Mouse (Mus musculus): ENCODE data around the gene Prkn.

DNA sequence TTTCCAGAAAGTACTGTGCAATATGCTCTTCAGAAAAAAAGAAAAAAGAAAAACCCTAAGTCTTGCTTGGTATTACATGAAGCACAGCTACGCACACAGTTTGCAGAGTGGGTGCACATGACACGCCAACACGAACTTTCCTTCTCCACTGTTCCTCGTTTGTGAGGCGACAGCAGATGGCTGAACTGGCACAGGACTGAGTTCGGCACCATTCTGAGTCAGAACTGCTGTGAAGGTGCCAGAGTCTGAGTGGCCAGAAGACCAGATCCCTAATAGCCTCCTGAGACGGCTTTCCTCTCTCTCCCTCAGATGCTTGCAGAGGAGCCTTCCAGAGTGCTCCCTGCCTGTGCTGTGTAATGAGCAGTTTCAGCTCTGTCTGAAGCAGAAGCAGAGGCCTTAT, 317.4 kb downstream of the Prkn start:
- no peak for TF ChIP-seq CTCF (IDR thresholded peaks at IDR 0.05; ENCODE audit: low read depth)
- no peak for TF ChIP-seq EP300 (IDR thresholded peaks at IDR 0.05; ENCODE audit: low read depth)
